Mouse (Mus musculus) embryonic facial prominence, embryonic 14.5 days (tissue): ENCODE data around the gene Gm11564. TPM values are rescaled to one million over a fixed set of nuclear protein-coding genes. Genes with fewer than 3 reads are reported as not detected.
"Not testable (repeated sequence)": the region's sequence is repeated elsewhere in the genome, so short reads cannot be mapped to it uniquely, and the experiment has no call there.

Experiments used
- ATAC-seq: fragments of 200-750 bp; cut with Nextera tagmentation; 2 replicates; pipeline ENCODE4 v1.8.0; 2017; ENCODE audit warnings: low read depth, moderate number of reproducible peaks, moderate TSS enrichment
- DNase-seq: peaks from one replicate; pipeline ENCODE4 v3.0.0-alpha.2; 2015; ENCODE audit warnings: low spot score
- H3K27ac ChIP-seq: fragments of 300-500 bp; sonication (generic); replicated peaks from 2 replicates; pipeline ENCODE4 v1.5.1; 2014; ENCODE audit warnings: low read depth, mild to moderate bottlenecking, low read length, moderate library complexity
- H3K27me3 ChIP-seq: fragments of 300-500 bp; sonication (generic); replicated peaks from 2 replicates; pipeline ENCODE4 v1.6.1; 2014; ENCODE audit warnings: low read length; ENCODE audit not compliant: control insufficient read depth, insufficient read depth
- H3K36me3 ChIP-seq: fragments of 300-500 bp; sonication (generic); 2 replicates; pipeline ENCODE4 v1.6.1; 2014; ENCODE audit warnings: low read length, mixed read lengths; ENCODE audit not compliant: control insufficient read depth, insufficient read depth
- H3K4me1 ChIP-seq: fragments of 300-500 bp; sonication (generic); 2 replicates; pipeline ENCODE4 v1.6.1; 2014; ENCODE audit warnings: antibody characterized with exemption, low read length; ENCODE audit not compliant: control insufficient read depth, insufficient read depth
- H3K4me2 ChIP-seq: fragments of 300-500 bp; sonication (generic); 2 replicates; pipeline ENCODE4 v1.6.1; 2014; ENCODE audit warnings: low read depth, mild to moderate bottlenecking, low read length, moderate library complexity, mixed read lengths
- H3K4me3 ChIP-seq: fragments of 300-500 bp; sonication (generic); 2 replicates; pipeline ENCODE4 v1.5.1; 2014; ENCODE audit warnings: low read depth, mild to moderate bottlenecking, low read length
- H3K9ac ChIP-seq: fragments of 300-500 bp; sonication (generic); 2 replicates; pipeline ENCODE4 v1.6.1; 2014; ENCODE audit warnings: low read depth, mild to moderate bottlenecking, low read length, moderate library complexity, mixed read lengths
- H3K9me3 ChIP-seq: fragments of 300-500 bp; sonication (generic); 2 replicates; pipeline ENCODE4 v1.6.1; 2016; ENCODE audit warnings: low read length; ENCODE audit not compliant: control insufficient read depth
- WGBS: fragments of 180-500 bp; shearing (Covaris S2); extraction: QIAGEN DNeasy Blood & Tissue Kit; methylation state at CpG from one replicate; pipeline ENCODE4 v1.1.7; 2014; 5-methylcytosine and 5-hydroxymethylcytosine counted together
- polyA plus RNA-seq: library from polyadenylated mRNA; unstranded; fragments of >200 nt; fragmentation: Nextera tagmentation; extraction: Ambion mirVana; gene quantifications from 2 replicates; pipeline ENCODE4 v1.2.1, GENCODE M21; 2014

The Gm11564 gene
- polyA plus RNA-seq: not detected in 2 replicates

DNA sequence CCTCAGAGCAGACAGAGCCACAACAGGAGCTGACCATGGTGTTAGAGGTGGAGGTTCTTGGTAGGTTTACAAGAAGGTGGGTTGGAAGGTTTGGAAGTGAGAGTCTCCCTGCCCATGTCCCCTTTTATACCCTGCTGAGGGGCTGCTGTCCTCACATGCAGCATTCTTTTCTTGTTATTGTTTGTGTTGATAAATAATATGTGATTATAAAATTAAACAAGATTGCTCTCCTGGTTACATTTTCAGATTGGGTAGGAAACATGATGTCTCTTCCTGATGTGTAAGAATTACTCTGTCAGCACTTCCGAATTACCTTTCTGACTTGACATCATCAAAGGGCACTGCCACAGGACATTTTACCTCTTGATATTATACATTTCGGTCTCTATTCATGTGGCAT is at the start of gene Gm11564:
Gm11564 (minus strand) TSS at position 101 of the 400 bp plus-strand sequence.
- WGBS: 80% methylated on average over 2 of the region's 2 CpGs
- not testable (repeated sequence) for H3K4me2 ChIP-seq, H3K27ac ChIP-seq, H3K4me1 ChIP-seq, H3K9me3 ChIP-seq, H3K36me3 ChIP-seq, H3K27me3 ChIP-seq, ATAC-seq, H3K4me3 ChIP-seq, DNase-seq, H3K9ac ChIP-seq

DNA sequence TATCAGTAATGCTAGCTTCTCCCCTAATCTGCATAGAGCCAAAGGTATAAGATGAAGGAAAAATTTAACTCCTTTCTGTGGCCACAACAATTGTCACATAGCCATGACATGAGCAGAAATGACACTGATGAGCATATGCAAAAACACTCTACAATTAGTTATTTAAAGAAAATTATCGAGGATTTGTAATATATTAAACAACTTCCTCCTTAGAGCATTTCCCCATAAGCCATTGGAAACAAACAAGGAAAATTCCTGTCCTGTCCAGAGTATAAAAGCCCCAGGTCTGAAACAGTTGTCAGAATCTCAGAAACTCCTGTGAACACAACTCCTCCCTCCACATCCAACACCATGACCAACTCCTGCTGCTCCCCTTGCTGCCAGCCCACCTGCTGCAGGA is 48.7 kb upstream of the Gm11564 start, which contains the start of gene Gm11559:
Gm11559 (plus strand) TSS at position 301 of the 400 bp plus-strand sequence.
- 68% methylated on average over 1 of the region's 1 CpGs for WGBS
- not testable (repeated sequence) for H3K36me3 ChIP-seq, H3K4me3 ChIP-seq, DNase-seq, H3K4me1 ChIP-seq, H3K9me3 ChIP-seq, H3K4me2 ChIP-seq, H3K27me3 ChIP-seq, ATAC-seq, H3K27ac ChIP-seq, H3K9ac ChIP-seq

DNA sequence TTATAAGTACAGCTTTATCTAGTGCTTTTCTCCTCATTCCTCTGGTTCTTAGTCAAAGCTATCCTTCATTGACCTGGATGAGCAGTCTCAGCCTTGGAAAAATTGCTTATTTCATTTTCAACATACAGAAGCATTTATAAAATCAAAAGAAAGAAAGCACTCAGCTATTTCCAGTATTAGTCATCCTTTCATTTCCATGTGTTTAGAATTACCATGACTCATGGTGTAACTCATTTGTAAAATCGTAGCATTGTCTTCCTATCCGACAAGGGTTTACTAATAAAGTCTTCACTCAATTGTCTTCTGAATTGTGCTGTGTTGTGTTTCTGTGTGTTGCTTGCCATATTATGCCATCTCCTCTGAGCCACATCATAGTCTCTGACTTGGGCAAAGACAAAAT is 43.3 kb upstream of the Gm11564 start:
- DNase-seq (no peak), ATAC-seq (no peak)
- WGBS: 71% methylated on average over 2 of the region's 2 CpGs
- H3K4me1 ChIP-seq: no peaks in the 10 kb centered on the region
- H3K27me3 ChIP-seq: no peaks in the 10 kb centered on the region
- H3K9me3 ChIP-seq: no peaks in the 10 kb centered on the region
- H3K9ac ChIP-seq: no peak overlapping the region
- H3K4me2 ChIP-seq: no peak overlapping the region
- H3K27ac ChIP-seq: no peak overlapping the region
- H3K36me3 ChIP-seq: no peaks in the 10 kb centered on the region
- no peak overlapping the region for H3K4me3 ChIP-seq

DNA sequence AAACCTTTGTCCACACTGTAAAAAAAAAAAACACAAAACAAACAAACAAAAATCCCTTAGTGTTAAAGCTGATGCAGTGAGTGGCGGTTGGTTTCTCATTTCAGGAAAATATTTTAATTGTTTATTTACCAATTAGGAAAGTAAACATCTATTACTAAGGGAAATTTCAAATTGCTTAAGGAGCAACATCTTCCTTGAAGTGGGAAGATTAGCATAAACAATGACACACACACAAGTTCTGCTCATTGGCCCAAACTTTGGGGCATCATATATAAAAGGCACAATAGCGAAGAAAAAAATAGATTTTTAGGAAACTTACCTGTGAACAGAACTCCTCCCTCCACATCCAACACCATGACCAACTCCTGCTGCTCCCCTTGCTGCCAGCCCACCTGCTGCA is 42.2 kb upstream of the Gm11564 start, which contains the start of gene Gm11568:
Gm11568 (plus strand) TSS at position 301 of the 400 bp plus-strand sequence.
- no peak within 1 kb of the TSS for H3K4me3 ChIP-seq
- H3K9ac ChIP-seq: no peak within 1 kb of the TSS
- DNase-seq (no peak), ATAC-seq (no peak)
- no peak within 1 kb of the TSS for H3K4me2 ChIP-seq
- no peak within 1 kb of the TSS for H3K27ac ChIP-seq
- WGBS: 82% methylated on average over 2 of the region's 2 CpGs
- H3K27me3 ChIP-seq: no peaks in the 10 kb centered on the region
- H3K36me3 ChIP-seq: no peaks in the 10 kb centered on the region
- H3K9me3 ChIP-seq: no peaks in the 10 kb centered on the region
- H3K4me1 ChIP-seq: no peaks in the 10 kb centered on the region

DNA sequence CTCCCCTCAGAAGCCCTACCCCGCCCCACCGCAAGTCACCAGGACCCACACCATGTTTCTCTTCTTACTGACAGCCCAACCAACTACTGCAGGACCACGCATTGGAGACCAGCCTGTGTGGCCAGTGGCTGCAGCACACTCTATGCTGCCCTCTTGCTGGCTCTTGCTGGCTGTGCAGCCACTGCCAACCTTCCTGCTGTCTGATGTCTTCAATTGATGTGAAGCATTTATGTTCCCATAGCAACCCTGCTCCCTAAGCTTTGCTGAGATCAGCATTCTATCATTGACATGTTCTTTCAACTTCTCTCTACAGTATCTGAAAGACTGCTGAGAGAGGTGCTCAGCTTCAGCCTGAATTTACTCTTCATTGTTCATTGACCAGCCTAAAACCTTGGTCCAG is 38.7 kb upstream of the Gm11564 start:
- Histone ChIP-seq H3K4me2 (no peak overlapping the region), H3K9me3 (no peaks in the 10 kb centered on the region), H3K9ac (no peak overlapping the region), H3K36me3 (no peaks in the 10 kb centered on the region), H3K27me3 (no peaks in the 10 kb centered on the region), H3K27ac (no peak overlapping the region), H3K4me1 (no peaks in the 10 kb centered on the region), H3K4me3 (no peak overlapping the region)
- 53% methylated on average over 3 of the region's 3 CpGs for WGBS
- ATAC-seq (no peak), DNase-seq (peak; percentile 13)

DNA sequence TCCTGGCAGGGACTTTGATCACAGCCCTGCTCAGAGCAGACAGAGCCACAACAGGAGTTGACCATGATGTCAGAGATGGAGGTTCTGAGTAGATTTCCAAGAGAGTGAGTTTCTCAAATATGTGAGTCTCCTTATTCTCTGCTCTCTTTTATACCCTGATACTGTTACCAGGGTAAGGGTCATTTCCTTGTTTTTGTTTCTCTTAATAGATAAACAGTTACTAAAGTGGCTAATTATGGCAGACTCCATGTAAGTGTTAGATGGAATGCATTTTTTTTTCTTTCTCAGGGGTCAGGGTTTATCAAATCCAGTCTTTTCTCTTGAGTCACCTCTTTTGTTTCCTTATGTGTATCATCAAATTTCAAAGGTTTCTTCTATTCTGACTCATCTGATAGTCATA is 36.0 kb upstream of the Gm11564 start, which contains the start of gene Krtap4-16:
Krtap4-16 (minus strand) TSS at position 101 of the 400 bp plus-strand sequence.
- Histone ChIP-seq H3K9me3 (no peaks in the 10 kb centered on the region), H3K27me3 (no peaks in the 10 kb centered on the region), H3K4me2 (no peak within 1 kb of the TSS), H3K27ac (no peak within 1 kb of the TSS), H3K4me1 (no peaks in the 10 kb centered on the region), H3K4me3 (no peak within 1 kb of the TSS), H3K9ac (no peak within 1 kb of the TSS), H3K36me3 (no peaks in the 10 kb centered on the region)
- no peak for DNase-seq
- ATAC-seq: no peak

DNA sequence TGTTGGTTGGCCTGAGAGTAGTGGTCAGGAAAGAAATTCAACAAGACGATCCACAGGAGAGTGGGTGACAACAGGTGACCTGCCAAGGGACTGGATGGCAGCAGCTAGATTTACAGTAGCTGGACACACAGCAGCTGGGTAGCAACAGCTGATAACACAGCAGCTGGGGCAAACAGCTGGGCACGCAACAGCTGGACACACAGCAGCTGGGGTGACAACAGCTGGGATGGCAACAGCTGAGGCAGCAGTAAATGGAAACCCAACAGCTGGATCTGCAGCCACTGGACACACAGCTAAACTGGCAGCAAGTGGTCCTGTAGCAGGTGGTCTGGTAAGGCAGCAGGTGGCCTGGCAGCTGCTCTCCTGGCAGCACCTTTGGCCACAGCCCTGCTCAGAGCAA is 31.3 kb upstream of the Gm11564 start:
- Histone ChIP-seq H3K9me3 (no peaks in the 10 kb centered on the region), H3K36me3 (no peaks in the 10 kb centered on the region), H3K4me1 (no peaks in the 10 kb centered on the region), H3K27ac (no peak overlapping the region), H3K9ac (no peak overlapping the region), H3K4me2 (no peak overlapping the region), H3K4me3 (no peak overlapping the region), H3K27me3 (no peaks in the 10 kb centered on the region)
- DNase-seq (no peak), ATAC-seq (no peak)
- 87% methylated on average over 2 of the region's 2 CpGs for WGBS

DNA sequence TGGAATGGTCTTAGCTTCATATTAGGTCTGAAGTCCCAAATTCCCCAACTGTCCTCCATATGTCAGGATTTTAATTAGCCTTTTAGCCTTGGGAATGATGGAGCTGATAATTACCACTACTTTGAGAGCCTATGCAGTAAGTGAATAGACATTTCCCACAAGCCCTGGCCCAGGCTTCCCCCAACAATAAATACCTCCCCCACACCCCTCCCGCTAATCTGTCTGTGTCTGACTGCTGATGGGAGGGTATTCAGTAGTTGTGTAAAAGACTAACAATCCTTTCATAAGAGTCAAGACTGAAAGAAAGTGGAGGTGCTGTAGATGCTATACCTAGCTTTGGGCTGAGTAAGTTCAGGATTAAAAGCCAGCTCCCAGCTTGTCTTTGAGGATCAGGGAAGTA is 26.7 kb upstream of the Gm11564 start:
- Histone ChIP-seq H3K27ac (no peak overlapping the region), H3K9me3 (no peaks in the 10 kb centered on the region), H3K36me3 (no peaks in the 10 kb centered on the region), H3K27me3 (no peaks in the 10 kb centered on the region), H3K4me3 (no peak overlapping the region), H3K4me2 (no peak overlapping the region), H3K9ac (no peak overlapping the region), H3K4me1 (no peaks in the 10 kb centered on the region)
- ATAC-seq: no peak
- DNase-seq: no peak
- WGBS: 66% methylated on average over 1 of the region's 1 CpGs

DNA sequence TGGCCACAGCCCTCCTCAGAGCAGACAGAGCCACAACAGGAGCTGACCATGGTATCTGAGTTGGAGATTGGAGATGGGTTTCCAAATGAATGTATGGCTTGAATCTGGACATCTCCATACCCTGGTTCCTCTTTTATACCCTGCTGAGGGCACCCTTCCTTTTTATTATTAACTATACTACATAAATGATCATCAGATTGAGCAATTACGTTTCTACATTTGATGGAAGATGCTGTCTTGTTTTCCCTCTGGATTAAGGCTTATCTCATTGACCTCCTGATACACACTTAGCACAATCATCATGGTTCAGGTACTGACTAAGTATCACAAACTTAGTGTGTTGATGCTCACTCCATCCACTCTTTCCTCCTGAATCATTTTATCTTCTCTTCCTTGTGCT is 22.5 kb upstream of the Gm11564 start, which contains the start of gene 2300003K06Rik:
2300003K06Rik (minus strand) TSS at position 101 of the 400 bp plus-strand sequence.
- H3K4me1 ChIP-seq: no peaks in the 10 kb centered on the region
- WGBS: 81% methylated on average over 1 of the region's 1 CpGs
- no peak within 1 kb of the TSS for H3K27ac ChIP-seq
- H3K4me3 ChIP-seq: no peak within 1 kb of the TSS
- no peaks in the 10 kb centered on the region for H3K36me3 ChIP-seq
- DNase-seq (no peak), ATAC-seq (no peak)
- H3K4me2 ChIP-seq: no peak within 1 kb of the TSS
- no peaks in the 10 kb centered on the region for H3K27me3 ChIP-seq
- H3K9me3 ChIP-seq: no peaks in the 10 kb centered on the region
- H3K9ac ChIP-seq: no peak within 1 kb of the TSS
